Mouse (Mus musculus) adrenal gland, postnatal 4 days (tissue): Measurements from ENCODE around the gene Ap5m1. TPM values are rescaled to one million over a fixed set of nuclear protein-coding genes. Genes with fewer than 3 reads are reported as not detected.
"Not testable (repeated sequence)": the region's sequence is repeated elsewhere in the genome, so short reads cannot be mapped to it uniquely, and the experiment has no call there.

Experiments
- DNase-seq, 2 experiments: peaks; one replicate each; pipeline ENCODE4 v3.0.0; 2021 to 2022; ENCODE audit warnings: low spot score in 2 of 2, mixed read lengths in 2 of 2
- long read RNA-seq, 2 experiments: library from polyadenylated mRNA; stranded (forward); transcript quantifications; one replicate each; pipeline ENCODE4 v2.0.0; 2021
- total RNA-seq, 2 experiments: library from RNA; stranded (reverse); gene quantifications; 2 replicates each; pipeline ENCODE4 v1.2.3; 2021

Ap5m1 gene
- 10 to 100 TPM; 23.8 to 27.8 TPM for total RNA-seq
- long read RNA-seq, experiment 1, full-length matches to known transcripts = 6 of 7 reads
- long read RNA-seq, experiment 1, partial matches to known transcripts = 0 of 7 reads
- long read RNA-seq, experiment 1, other reads (novel, unspliced or antisense) = 1 of 7 reads
- long read RNA-seq, experiment 2, full-length matches to known transcripts = 11 of 22 reads
- long read RNA-seq, experiment 2, partial matches to known transcripts = 1 of 22 reads
- long read RNA-seq, experiment 2, other reads (novel, unspliced or antisense) = 10 of 22 reads

- peak in 1 of 2 experiments; percentile 34 for DNase-seq
Measured at GRCm38 (mm10) chr14:49065529-49066273, at the start of gene Ap5m1. Ap5m1 (plus strand) TSS chr14:49066097.

- DNase-seq = no peak
Measured at GRCm38 (mm10) chr14:49019765-49020164, 46.1 kb upstream of the Ap5m1 start.

- no peak for DNase-seq
Measured at GRCm38 (mm10) chr14:49027040-49027778, 38.7 kb upstream of the Ap5m1 start.

GRCm38 (mm10) chr14:49027779-49028368 lies 38.0 kb upstream of the Ap5m1 start:
- DNase-seq = no peak

GRCm38 (mm10) chr14:49028991-49029390 lies 36.9 kb upstream of the Ap5m1 start:
- no peak for DNase-seq

- DNase-seq = no peak
Measured at GRCm38 (mm10) chr14:49045610-49046009, 20.3 kb upstream of the Ap5m1 start.

GRCm38 (mm10) chr14:49049492-49049891 lies 16.4 kb upstream of the Ap5m1 start:
- DNase-seq = no peak

GRCm38 (mm10) chr14:49063838-49064237 lies 2.1 kb upstream of the Ap5m1 start:
- no peak for DNase-seq

- peak; percentile 87 to 93 for DNase-seq
Measured at GRCm38 (mm10) chr14:49066274-49066823, 452 bp downstream of the Ap5m1 start, which contains the start of gene Exoc5. Exoc5 (minus strand) TSS chr14:49066653.

GRCm38 (mm10) chr14:49072837-49073236 lies 6.9 kb downstream of the Ap5m1 start:
- no peak for DNase-seq

- DNase-seq = no peak
Measured at GRCm38 (mm10) chr14:49073896-49074295, 8.0 kb downstream of the Ap5m1 start.

GRCm38 (mm10) chr14:49074361-49074760 lies 8.5 kb downstream of the Ap5m1 start:
- DNase-seq = no peak

GRCm38 (mm10) chr14:49078820-49079219 lies 12.9 kb downstream of the Ap5m1 start:
- DNase-seq = no peak

GRCm38 (mm10) chr14:49086522-49086921 lies 20.6 kb downstream of the Ap5m1 start:
- no peak for DNase-seq

- DNase-seq = no peak
Measured at GRCm38 (mm10) chr14:49088155-49089048, 22.5 kb downstream of the Ap5m1 start.

GRCm38 (mm10) chr14:49089461-49090058 lies 23.7 kb downstream of the Ap5m1 start:
- no peak for DNase-seq

- DNase-seq = no peak
Measured at GRCm38 (mm10) chr14:49090102-49090501, 24.2 kb downstream of the Ap5m1 start.

- DNase-seq = no peak
Measured at GRCm38 (mm10) chr14:49091277-49091676, 25.4 kb downstream of the Ap5m1 start.

GRCm38 (mm10) chr14:49091755-49092154 lies 25.9 kb downstream of the Ap5m1 start:
- DNase-seq = not testable (repeated sequence)

- peak; percentile 36 to 37 for DNase-seq
Measured at GRCm38 (mm10) chr14:49118381-49118780, 52.5 kb downstream of the Ap5m1 start.
